Mouse (Mus musculus): Measurements from ENCODE around the gene Swsap1.
A peak's percentile ranks its signal among the peaks of the same experiment; 100 is the strongest.

Swsap1 gene

GRCm38 (mm10) chr9:21936692-21937570 lies 18.6 kb upstream of the Swsap1 start, which contains the start of gene Plppr2:
Gene Plppr2 (plus strand): TSS chr9:21937033.
- DNase-seq (ENCODE audit: low read depth), result peak; percentile 89

GRCm38 (mm10) chr9:21937711-21938175 lies 17.8 kb upstream of the Swsap1 start:
- no peak for DNase-seq (ENCODE audit: low read depth)

- no peak for DNase-seq (ENCODE audit: low read depth)
Observed at GRCm38 (mm10) chr9:21938234-21938855, 17.2 kb upstream of the Swsap1 start.

- no peak for DNase-seq (ENCODE audit: low read depth)
Observed at GRCm38 (mm10) chr9:21943046-21943445, 12.5 kb upstream of the Swsap1 start.

- DNase-seq (ENCODE audit: low read depth), result no peak
Observed at GRCm38 (mm10) chr9:21943638-21944037, 11.9 kb upstream of the Swsap1 start.

GRCm38 (mm10) chr9:21944267-21944666 lies 11.3 kb upstream of the Swsap1 start:
- DNase-seq (ENCODE audit: low read depth), result no peak

DNA sequence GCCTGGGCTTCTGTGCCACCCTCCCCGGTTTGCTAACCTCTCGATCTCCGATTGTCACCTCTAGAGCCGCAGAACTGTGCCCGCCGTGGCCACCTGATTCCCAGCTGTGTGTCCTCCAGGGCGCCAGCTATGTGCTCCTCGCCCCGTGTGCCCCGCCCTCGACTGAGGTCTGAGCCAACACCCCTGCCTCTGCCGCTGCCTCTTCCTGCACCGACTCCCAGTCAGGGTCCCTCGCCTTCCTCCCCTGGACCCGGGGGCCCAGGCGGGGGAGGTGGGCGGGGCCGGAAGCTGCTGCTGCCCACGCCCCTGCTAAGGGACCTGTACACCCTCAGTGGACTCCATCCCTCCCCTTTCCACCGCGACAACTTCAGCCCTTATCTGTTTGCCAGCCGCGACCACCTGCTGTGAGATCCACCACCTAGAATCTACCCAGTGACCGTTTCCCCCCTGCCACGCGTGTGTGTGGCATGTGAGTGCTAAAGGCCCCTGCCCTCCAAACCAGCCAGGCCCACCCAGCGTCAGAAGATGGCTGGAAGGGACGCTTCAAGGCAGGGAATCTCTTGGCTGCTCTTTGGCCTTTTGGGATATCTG lies 7.9 kb upstream of the Swsap1 start:
- DNase-seq (ENCODE audit: low read depth), result no peak

- no peak for DNase-seq (ENCODE audit: low read depth)
Observed at GRCm38 (mm10) chr9:21948146-21948545, 7.4 kb upstream of the Swsap1 start.

DNA sequence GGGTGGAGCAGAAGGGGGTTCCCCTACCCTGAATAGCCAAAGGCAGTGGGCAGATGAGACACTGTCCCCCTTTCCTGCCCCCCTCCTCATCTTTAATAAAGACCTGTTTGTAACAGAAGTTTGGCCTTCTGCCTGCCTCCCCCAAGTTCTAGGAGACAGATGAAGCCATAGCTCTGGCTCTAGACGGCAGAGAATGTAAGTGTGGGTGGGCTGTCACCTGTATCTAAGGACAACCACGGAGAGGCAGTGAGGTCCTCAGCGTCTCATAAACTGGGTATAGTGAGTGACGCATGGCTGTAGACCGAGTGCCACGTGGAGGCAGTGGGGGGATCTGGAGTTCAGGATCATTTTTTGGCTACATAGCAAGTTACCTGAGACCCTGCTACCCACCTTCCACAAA lies 6.8 kb upstream of the Swsap1 start:
- DNase-seq (ENCODE audit: low read depth), result no peak

DNA sequence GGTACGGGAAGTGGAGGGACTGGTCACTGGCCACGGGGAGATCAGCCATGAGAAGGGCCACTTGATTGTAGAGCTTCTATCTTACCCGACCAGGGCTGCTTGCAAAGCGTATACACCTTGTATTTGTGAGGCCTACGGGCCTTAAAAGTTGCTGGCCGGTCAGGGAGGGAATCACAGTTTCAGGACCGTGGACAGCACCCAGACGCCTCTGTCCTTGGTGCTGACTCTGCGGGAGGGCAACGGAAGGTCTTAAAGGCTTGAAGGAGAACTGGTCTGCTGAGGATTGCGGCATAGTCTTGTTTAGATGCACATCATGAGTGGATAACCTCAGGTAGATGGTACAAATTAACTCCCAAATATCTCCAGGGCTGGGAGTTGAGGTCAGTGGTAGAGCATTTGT lies 5.2 kb upstream of the Swsap1 start:
- DNase-seq (ENCODE audit: low read depth), result peak; percentile 65

DNA sequence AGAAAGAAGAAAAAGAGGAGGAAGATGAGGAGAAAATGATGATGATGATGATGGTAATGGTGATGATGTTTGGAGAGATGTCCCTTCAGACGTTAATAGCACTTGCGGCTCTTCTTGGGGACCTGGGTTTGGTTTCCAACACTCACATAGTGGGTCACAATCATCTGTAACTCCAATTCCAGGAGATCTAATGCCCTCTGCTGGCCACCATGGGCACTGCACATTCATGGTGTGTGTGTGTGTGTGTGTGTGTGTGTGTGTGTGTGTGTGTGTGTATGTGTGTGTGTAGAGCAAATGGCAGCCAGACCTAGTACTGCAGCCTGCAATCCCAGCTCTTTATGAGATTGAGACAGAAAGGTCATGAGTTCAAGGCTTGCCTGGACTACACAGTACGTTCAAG lies 3.6 kb upstream of the Swsap1 start:
- DNase-seq (ENCODE audit: low read depth), result no peak

- DNase-seq (ENCODE audit: low read depth), result no peak
Observed at GRCm38 (mm10) chr9:21953600-21953999, 2.0 kb upstream of the Swsap1 start.

- DNase-seq (ENCODE audit: low read depth), result no peak
Observed at GRCm38 (mm10) chr9:21954635-21955034, 920 bp upstream of the Swsap1 start.

DNA sequence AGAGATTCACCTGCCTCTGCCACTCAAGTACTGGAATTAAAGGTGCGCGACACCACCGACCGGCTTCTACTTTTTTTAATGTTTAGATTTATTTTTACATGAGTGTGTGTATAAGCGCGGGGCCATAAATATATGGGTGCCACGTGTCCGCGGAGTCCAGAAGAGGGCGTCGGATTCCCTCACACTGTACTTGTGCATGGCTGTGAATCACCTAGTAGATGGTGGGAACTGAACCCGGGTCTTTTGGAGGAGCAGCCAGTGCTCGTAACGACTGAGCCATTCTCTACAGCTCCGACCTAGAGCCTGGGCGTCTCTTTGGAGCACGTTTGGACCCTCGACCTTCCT lies 358 bp upstream of the Swsap1 start:
- DNase-seq (ENCODE audit: low read depth), result no peak

GRCm38 (mm10) chr9:21958372-21958771 lies 2.8 kb downstream of the Swsap1 start:
- no peak for DNase-seq (ENCODE audit: low read depth)

DNA sequence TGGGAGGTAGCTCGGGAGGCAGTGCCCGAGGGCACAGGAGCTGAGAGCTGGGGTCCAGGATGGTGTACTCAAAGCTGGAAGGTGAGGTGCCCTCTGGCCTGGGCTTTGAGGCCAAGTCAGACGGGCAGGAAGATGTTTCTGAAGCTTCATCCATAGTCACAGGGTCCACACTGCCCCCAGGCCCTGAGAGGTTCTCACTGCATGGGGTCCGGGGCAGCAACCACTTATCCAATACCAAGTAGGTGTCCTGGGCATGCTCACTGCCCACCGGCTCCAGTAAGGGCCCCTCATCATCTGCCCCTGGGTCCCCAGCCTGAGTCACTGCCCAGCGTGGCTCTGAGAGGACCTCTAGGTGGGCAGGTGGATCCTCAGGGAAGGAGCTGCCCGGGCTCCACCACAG lies 3.7 kb downstream of the Swsap1 start:
- no peak for DNase-seq (ENCODE audit: low read depth)

DNA sequence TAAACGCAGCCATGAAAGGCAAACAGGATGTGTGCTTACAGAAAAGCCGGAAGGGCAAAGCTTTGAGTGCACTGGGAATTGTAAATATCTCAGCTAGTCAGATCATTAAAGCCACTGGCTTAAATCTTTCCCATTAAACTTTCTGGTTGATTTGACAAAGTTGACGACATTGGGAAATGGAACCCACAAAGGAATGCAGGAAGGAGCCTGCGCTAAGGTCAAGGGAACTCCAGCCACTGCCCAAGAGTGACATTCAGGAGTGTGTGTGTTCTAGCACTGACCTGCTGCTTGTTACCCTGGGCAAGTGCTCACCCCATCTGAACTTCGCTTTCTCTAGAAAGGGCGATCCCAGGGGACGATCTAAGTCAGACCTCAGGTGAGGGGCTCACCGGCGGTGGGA lies 4.6 kb downstream of the Swsap1 start:
- DNase-seq (ENCODE audit: low read depth), result no peak

- DNase-seq (ENCODE audit: low read depth), result no peak
Observed at GRCm38 (mm10) chr9:21960558-21961208, 5.1 kb downstream of the Swsap1 start.

DNA sequence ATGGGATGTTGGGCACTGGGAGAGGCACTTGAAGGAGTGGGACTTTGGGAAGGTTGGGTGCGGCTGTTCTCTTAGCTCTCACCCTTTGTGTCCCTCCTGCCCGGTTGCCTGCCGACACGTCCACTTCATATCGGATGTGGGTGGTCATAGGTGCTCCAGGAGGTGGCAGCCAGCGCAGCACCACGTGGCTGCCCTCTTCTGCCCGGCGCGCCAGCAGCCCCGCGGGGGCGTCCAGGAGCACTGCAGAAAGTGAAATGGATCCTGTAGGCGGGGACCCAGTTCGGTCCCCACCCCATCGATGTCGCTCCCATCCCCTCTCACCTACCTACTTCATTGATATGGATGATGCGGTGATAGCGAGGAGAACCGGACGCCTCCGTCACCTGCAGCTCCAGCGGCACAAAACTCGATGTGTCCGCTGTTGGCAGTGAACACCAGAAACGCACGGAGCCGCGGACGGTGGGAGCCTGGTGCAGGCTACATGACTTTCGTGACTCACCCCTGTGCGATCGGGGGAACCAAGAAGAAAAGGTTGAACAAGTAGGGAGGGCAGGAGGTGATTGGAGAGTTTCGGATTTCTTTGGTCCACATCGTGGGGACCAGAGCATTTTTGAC lies 5.9 kb downstream of the Swsap1 start:
- no peak for DNase-seq (ENCODE audit: low read depth)

DNA sequence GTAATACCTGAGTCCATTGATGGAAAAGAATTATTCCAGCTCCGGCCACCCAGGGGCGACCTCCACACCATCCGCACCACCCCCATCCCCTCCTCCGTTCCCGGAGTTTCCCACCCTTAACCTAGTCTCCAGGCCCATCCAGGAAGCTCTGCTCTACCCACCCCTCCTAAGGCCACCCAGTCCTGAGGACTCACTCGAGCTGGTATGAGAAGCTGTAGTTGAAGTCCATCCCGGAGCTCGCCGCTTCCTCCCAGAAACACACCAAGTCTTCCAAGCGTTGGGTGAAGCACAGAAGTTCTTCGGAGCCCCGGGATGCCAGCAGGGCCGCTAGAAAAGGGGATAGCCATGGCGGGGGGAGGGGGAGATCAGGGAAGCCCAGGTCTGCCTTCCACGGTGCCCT lies 6.5 kb downstream of the Swsap1 start:
- no peak for DNase-seq (ENCODE audit: low read depth)

DNA sequence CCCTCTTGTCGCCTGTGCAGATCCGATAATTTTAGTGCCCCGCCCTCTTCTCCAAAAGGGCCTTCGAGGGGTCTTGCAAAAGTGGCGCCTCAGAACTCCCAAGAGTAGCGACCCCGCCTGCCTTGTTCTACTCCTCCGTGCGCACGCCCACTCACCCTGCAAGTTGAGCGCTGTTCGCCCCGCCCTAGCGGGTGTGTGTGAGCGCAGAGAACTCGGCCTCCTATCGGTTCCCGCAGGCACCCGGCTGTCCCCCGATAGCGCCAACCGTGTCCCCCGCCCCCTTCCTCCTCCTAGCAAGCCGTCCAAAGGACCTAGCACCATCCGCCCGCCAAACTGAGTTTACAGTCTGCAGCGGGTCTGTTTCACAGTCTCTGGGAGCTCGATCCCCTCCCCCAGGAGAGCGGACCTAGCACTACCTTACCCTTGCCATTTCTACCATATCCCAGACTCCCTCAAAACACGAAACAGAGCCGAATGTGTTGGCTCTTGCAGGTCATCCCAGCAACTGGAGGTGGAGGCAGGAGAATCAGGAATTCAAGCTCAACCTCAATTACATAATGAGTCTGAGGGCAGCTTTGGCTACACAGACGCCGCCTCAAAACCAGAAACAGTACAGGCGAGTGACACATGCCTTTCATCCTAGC lies 7.0 kb downstream of the Swsap1 start:
- peak; percentile 98 for DNase-seq (ENCODE audit: low read depth)

DNA sequence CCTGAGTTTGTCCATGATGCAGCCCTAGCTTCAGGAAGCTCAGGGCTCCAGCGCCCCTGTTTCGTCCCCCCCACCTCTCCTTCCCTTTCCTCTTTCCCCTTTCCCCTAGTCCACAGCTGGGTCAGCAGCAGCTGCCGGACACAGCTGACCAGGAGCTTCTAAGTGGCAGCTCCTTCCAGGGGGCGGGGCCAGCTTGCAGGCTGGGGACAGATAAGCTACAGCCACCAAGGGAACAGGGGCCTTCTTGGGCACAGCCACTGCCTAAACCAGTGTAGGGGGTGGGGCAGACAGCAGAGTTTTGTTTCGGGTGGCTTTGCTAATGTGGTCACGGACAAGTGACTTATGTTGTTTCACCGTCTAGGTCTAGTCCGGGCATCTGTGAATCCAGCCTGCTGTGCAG lies 7.9 kb downstream of the Swsap1 start, which contains the start of gene Epor:
Gene Epor (minus strand): TSS at position 90 of the 400 bp plus-strand sequence.
- peak; percentile 68 for DNase-seq (ENCODE audit: low read depth)
